Mouse (Mus musculus) left cerebral cortex, adult 2 months (tissue): ENCODE data around the gene Pcyt2. TPM values are rescaled to one million over a fixed set of nuclear protein-coding genes. Genes with fewer than 3 reads are reported as not detected.
A peak's percentile ranks its signal among the peaks of the same experiment; 100 is the strongest.
"Not testable (repeated sequence)": the region's sequence is repeated elsewhere in the genome, so short reads cannot be mapped to it uniquely, and the experiment has no call there.

Experiments used
- DNase-seq, 2 experiments: peaks; one replicate each; pipeline ENCODE4 v3.0.0; 2021 to 2022; ENCODE audit warnings: low spot score in 2 of 2, mixed read lengths in 1 of 2; ENCODE audit errors: extremely low spot score in 1 of 2
- H3K27ac ChIP-seq: fragments of 200-600 bp; 2 replicates; pipeline ENCODE4 v1.8.1; 2022
- H3K4me3 ChIP-seq: fragments of 200-600 bp; 2 replicates; pipeline ENCODE4 v1.8.1; 2022
- CTCF ChIP-seq: fragments of 200-600 bp; IDR thresholded peaks from 2 replicates; pipeline ENCODE4 v1.8.1; 2022; ENCODE audit warnings: antibody characterized with exemption, mild to moderate bottlenecking, moderate library complexity
- intact Hi-C: fragments of 180-260 bp; cut with DNase I; formaldehyde crosslinking; loops from one replicate; pipeline ENCODE4 v1.15.1; 2025
- total RNA-seq, 2 experiments: library from RNA; stranded (reverse); gene quantifications; 2 replicates each; pipeline ENCODE4 v1.2.3; 2021

The Pcyt2 gene
- total RNA-seq, 2 experiments from 2014 or later: 133 to 140 TPM

DNA sequence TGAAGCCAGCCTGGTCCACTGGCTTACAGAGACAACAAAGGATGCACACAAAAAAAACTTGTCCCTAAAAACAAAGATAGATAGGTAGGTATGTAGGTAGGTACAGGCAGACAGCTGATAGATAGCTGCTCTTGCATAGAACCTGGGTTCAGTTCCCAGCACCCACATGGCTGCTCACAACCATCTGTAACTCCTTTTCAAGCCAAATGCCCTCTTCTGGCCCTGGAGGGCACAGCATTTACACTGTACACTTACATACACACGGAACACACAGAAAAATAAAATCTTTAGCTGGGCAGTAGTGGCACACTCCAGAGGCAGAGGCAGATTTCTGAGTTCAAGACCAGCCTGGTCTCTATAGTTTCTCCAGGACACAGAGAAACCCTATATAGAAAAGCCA, 33.8 kb downstream of the Pcyt2 start:
- intact Hi-C loops: no loop called here
- TF ChIP-seq CTCF: no peak
- Histone ChIP-seq H3K4me3 (no peak overlapping the region), H3K27ac (no peak overlapping the region)
- DNase-seq: no peak

DNA sequence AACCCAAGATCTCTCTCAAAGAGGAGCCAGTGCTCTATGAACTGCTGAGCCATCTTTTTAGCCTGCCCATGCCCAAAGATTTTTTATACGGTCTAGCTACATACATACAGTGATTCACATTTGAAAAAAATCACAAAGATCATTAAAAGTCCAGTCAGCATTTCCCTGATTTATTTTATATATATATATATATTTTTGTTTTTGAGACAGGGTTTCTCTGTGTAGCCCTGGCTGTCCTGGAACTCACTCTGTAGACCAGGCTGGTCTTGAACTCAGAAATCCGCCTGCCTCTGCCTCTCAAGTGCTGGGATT, 34.8 kb downstream of the Pcyt2 start:
- H3K27ac ChIP-seq, intact Hi-C loops, H3K4me3 ChIP-seq, DNase-seq: not testable (repeated sequence)

DNA sequence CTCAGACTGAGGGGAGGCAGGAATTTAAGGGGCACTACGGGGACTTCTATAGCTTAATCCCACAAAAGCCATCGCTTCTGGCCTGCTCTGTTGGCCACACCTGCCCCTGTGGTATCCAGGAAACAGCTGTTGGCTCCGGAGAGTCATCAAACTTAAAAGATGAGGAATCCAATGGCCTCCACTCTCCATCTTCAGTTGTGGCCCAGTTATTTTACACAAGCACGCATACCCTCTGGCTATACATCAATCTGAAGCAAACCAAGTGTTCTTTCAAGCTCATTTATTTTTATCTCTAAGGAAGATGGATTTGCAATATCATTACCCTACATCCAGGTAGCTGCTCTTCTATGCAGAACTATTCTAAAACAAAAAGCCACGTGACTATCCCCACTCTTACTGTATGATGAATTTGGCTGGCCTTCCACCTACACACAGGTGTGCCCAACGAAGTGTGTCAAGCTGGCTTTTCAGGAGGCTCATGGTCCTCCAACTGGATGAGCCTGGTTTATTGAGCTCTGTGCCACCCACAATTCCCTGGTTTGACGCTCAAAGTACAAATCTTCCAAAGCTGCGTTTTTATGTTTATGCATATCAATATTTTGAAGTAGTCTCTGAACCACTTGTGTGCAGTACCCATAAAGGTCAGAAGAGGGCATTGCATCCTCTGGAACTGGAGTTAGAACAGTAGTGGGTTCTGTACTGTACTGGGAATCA, 35.3 kb downstream of the Pcyt2 start:
- H3K27ac ChIP-seq: peak overlapping the region; percentile 96

DNA sequence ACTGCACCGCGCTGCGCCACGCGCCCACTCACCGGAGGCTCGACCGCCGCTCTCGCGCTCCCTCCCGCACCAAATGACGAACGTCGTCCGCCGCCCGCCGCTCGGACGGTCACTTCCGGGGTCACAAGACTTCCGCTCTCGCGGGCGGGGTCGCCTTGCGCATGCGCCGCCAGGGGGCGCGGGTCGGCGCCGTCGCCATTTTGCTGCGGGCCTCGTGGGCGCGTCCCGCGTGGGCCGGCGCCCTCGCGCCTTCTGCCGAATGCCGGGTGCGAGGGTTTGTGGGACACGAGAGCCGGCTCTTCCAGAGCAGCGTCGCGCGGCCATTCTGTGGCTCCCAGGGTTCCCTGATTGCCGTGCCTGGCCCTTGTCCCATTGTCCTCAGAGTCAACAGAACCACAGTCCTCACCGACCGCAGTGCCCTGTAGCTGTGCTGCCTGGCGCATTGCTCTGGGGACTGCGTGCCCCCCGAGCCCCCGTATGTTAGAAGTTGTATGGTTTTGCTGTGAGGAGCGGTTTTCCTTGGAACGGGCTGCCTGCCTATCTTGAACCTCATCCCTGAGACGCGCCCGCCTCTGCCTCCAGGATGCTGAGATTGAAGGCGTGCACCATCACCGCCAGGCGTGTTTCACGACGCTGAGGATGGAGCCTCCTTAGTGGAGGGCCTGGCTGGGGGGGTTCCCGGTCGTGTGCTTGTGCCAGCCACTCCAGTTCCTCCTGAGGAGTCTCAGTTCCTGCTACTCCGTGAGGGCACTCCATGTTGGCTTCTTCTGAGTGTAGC, 36.1 kb downstream of the Pcyt2 start, which contains the start of gene Arhgdia:
Gene Arhgdia (minus strand): TSS at position 135 of the 778 bp plus-strand sequence.
- intact Hi-C loops: loop anchor here (2.0 kb wide), 1 partner anchor 65 kb away; no protein-coding TSS in a partner anchor
- Histone ChIP-seq H3K27ac (peak within 1 kb of the TSS; percentile 96), H3K4me3 (peak within 1 kb of the TSS; percentile 67)
- TF ChIP-seq CTCF: peak; percentile 66
- DNase-seq: peak; percentile 91 to 93

More for the DNA sequence above, 35.3 kb downstream of the Pcyt2 start:
- peak; percentile 56 for TF ChIP-seq CTCF
- intact Hi-C loops: no loop called here
- no peak for DNase-seq
- peak overlapping the region; percentile 67 for H3K4me3 ChIP-seq

DNA sequence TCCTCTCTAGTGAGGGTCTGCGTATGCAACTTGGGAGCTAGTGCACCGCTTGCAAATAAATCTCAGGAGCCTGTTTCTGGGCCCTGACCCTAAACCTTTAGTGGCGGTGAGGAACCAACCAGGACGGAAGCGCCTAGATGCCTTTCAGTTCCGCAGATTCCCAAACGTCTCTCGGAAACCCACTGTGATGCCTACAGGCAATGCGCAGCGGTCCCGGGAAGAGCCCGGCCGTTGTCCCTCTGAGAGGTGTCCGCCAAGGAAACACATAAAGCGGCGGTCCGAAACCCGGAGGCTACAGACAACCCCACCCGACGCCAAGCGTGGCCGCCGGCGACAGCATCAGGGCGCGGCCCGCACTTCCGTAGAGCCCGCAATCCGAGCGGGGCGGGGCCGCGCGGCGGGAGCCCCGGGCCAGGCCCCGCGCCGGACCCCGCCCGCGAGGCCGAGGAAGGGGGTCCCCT, 36.8 kb downstream of the Pcyt2 start:
- TF ChIP-seq CTCF: no peak
- DNase-seq: peak; percentile 45 to 47
- Histone ChIP-seq H3K4me3 (peak overlapping the region; percentile 67), H3K27ac (peak overlapping the region; percentile 91)
- intact Hi-C loops: loop anchor here (2.0 kb wide), 1 partner anchor 64 kb away; no protein-coding TSS in a partner anchor

DNA sequence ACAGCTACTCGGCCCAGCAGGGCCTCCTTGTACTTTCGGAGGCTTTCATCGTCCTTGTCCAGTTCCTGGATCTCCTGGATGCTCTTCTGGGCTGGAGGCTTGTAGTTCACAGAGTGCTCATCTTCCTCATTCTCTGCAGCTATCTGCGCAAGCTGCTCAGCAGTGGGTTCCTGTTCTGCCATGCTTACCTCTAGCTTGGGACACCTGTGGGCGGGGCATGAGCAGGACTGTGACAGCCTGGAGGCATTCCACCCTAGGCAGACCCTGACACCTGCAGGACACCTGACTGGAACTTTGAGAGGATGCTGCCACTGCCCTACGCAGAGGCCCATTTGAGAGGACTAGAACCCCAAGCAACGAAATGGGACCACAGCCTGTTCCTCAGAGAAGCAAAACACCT, 37.5 kb downstream of the Pcyt2 start:
- DNase-seq: no peak
- no peak for TF ChIP-seq CTCF
- Histone ChIP-seq H3K27ac (peak overlapping the region; percentile 91), H3K4me3 (peak overlapping the region; percentile 67)
- intact Hi-C loops: loop anchor here (2.0 kb wide), 1 partner anchor 63 kb away; no protein-coding TSS in a partner anchor

DNA sequence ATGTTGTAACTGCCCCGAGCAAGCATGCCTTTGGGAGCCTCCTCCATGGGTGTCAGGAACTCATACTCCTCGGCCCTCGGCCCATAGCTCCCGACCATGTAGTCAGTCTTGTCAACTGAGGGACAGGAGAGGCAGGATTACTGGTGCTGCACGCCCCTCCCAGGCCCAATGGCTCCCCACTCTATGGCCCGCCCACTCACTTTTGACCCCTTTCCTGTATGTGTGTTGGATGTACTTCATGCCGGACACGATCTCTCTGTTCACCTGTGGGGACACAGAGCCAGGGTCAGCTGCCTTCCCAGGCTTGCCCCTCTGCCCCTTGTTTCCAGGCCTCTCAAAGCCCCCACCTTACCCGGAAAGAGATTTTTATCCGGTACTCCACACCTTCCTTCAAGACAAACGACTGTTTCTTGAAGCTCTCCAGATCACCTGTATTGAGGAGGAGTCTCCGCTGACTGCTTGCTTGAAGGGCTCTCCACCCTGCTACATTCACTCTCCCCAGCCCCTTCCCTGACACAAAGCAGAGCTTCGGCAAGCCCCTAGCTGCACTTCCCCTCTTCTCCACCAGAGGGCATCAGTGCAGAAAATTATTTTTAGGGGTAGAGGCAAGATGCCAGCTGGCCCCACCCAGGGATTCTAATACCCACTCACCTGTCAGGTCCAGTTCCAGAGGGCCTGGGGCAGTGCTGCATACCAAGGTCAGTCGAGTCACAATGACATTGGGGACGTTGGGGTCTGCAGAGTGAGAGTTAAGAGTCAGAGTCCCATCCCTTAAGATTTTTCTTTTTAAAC, 38.2 kb downstream of the Pcyt2 start:
- peak; percentile 99 for TF ChIP-seq CTCF
- H3K27ac ChIP-seq: peak overlapping the region; percentile 91
- DNase-seq: peak; percentile 76 to 81
- peak overlapping the region; percentile 67 for H3K4me3 ChIP-seq
- intact Hi-C loops: loop anchor here (2.0 kb wide), 1 partner anchor 63 kb away; no protein-coding TSS in a partner anchor

DNA sequence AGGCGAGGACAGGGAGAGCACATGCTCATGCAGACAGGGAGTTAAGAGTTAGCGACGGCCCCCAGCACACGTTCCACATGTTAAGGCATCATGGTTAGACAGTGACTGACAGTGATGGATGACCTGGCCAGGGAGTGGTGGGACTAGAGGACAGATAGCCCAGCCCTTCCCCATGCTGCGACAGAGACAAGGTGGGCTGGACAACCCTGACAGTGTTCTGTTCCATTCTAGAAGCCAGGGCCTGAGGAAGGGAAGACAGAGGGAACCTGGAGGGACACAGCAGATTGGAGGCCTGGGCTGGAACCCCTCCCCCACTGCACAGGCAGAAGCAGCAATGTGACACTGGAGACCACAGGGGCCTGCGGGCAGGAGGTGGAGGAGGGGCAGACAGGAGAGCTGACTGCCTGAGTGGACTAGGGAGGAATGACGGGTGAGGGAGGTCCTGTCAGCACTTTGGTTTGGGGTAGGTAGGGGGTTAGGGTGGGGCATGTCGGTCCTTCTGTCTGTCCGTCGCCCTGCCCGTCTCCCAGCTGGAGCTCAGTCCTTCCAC, 39.0 kb downstream of the Pcyt2 start:
- no peak overlapping the region for H3K4me3 ChIP-seq
- intact Hi-C loops: no loop called here
- H3K27ac ChIP-seq: no peak overlapping the region
- DNase-seq: no peak
- no peak for TF ChIP-seq CTCF

DNA sequence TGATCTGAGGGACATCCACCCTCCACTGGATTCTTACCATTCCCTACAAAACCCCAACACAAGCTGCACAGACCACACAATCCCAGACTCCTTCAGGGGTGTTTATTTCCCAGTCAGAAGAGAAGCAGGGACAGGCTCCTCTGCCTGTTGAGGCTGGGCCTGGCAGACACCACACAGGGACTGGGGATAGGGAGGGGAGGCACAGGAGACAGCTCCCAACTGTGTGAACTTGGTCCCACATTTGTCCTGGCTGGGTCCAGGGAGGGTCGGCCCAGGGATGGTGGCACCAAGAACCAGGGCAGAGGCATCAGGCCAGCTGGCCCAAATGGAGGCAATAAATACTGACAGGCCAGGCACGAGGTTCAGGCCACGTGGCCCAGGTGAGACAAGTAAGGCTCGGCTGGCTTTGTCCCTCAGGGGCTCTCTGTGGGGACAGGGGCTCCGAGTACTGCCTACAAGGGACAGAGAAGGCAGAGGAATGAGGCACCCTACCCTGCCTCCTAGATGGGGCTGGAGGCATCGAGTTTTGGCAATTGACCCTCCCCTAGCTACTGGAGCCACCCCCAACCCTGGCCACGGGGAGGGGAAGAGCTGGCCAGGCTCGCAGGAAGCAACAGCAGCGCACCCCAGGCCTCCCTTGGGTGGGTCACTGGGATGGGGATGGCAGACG, 39.6 kb downstream of the Pcyt2 start:
- intact Hi-C loops: no loop called here
- TF ChIP-seq CTCF: no peak
- no peak overlapping the region for H3K4me3 ChIP-seq
- no peak for DNase-seq
- H3K27ac ChIP-seq: no peak overlapping the region

DNA sequence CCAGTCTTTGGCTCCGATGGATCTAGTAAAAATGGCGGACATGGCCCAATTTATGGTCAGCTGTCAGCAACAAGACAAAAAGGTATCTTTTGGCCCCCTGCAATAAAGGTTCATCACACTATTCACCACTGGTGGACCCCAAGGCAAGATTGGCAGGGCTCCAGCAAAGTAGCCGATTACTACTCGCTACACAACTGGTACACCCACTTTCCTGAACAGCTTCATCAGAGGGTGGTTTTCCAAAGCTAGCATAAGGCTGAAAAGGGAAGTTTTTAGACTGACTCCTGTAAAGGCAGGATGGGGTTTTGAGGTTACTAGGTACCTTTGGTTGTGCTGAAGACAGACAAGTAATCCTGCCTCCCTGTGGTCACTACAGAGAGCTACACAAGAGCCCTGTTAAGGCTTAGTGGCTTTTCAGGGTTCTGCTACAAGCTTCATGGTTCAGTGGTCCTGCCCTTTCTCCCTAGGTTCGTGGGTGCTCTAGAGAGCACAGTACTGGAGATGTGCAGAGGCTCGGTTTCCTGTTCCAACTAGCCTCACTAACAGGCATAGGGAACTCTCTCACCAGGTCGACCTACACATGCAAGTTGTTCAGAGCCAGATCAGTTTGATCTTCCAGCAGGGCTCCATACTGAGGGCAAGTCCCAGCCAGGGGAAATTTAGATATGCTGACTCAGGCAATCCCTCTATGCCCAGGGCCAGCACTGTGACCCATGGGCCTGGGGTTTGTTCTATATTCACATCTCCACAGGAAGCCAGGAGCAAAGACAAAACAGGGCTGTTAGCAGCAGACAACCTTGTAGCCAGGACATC, 40.3 kb downstream of the Pcyt2 start:
- TF ChIP-seq CTCF: peak; percentile 57
- intact Hi-C loops: loop anchor here (2.0 kb wide), 1 partner anchor 93 kb away; the partner anchor contains the start of gene Mrpl12
- Histone ChIP-seq H3K4me3 (no peak overlapping the region), H3K27ac (no peak overlapping the region)
- no peak for DNase-seq
